Mouse (Mus musculus) neural tube, embryonic 12.5 days (tissue): ENCODE measurements at regions not wholly inside any gene's neighbourhood (a gene's known extent, or its start where the extent isn't known, plus 50 kb on each side); places are given as distances from the start of the nearest gene placed in this dataset.
A peak's percentile ranks its signal among the peaks of the same experiment; 100 is the strongest.

Source experiments
- ATAC-seq: fragments of 200-750 bp; cut with Nextera tagmentation; 2 replicates; pipeline ENCODE4 v1.8.0; 2017; ENCODE audit warnings: low read depth, mild to moderate bottlenecking, moderate TSS enrichment, moderate library complexity; ENCODE audit not compliant: low FRiP score
- H3K27ac ChIP-seq: fragments of 300-500 bp; sonication (generic); 2 replicates; pipeline ENCODE4 v1.5.1; 2016
- H3K27me3 ChIP-seq: fragments of 300-500 bp; sonication (generic); replicated peaks from 2 replicates; pipeline ENCODE4 v1.6.1; 2016; ENCODE audit warnings: mild to moderate bottlenecking
- H3K36me3 ChIP-seq: fragments of 300-500 bp; sonication (generic); 2 replicates; pipeline ENCODE4 v1.6.1; 2016; ENCODE audit warnings: mild to moderate bottlenecking
- H3K4me1 ChIP-seq: fragments of 300-500 bp; sonication (generic); 2 replicates; pipeline ENCODE4 v1.6.1; 2016
- H3K4me2 ChIP-seq: fragments of 300-500 bp; sonication (generic); replicated peaks from 2 replicates; pipeline ENCODE4 v1.6.1; 2016; ENCODE audit warnings: mild to moderate bottlenecking
- H3K4me3 ChIP-seq: fragments of 300-500 bp; sonication (generic); 2 replicates; pipeline ENCODE4 v1.5.1; 2016
- H3K9ac ChIP-seq: fragments of 300-500 bp; sonication (generic); 2 replicates; pipeline ENCODE4 v1.6.1; 2016; ENCODE audit warnings: mild to moderate bottlenecking
- H3K9me3 ChIP-seq: fragments of 300-500 bp; sonication (generic); 2 replicates; pipeline ENCODE4 v1.6.1; 2016; ENCODE audit warnings: mild to moderate bottlenecking
- WGBS: fragments of 180-500 bp; shearing (Covaris S2); methylation state at CpG from one replicate; pipeline ENCODE4 v1.1.7; 2016; 5-methylcytosine and 5-hydroxymethylcytosine counted together

- no peaks in the 10 kb centered on the region for H3K9me3 ChIP-seq
- H3K9ac ChIP-seq: no peak overlapping the region
- H3K4me3 ChIP-seq: no peak overlapping the region
- no peak overlapping the region for H3K27ac ChIP-seq
- no peaks in the 10 kb centered on the region for H3K27me3 ChIP-seq
- H3K36me3 ChIP-seq: no peaks in the 10 kb centered on the region
- H3K4me2 ChIP-seq: no peak overlapping the region
- ATAC-seq: no peak
- no peaks in the 10 kb centered on the region for H3K4me1 ChIP-seq
These were observed 54.8 kb upstream of the Scel start for GRCm38 (mm10) chr14:103458340-103458739.

GRCm38 (mm10) chr14:103456106-103456505 is 57.0 kb upstream of the Scel start:
- H3K27ac ChIP-seq: no peak overlapping the region
- H3K9ac ChIP-seq: no peak overlapping the region
- WGBS: 95% methylated on average over 1 of the region's 1 CpGs
- no peaks in the 10 kb centered on the region for H3K27me3 ChIP-seq
- H3K9me3 ChIP-seq: no peaks in the 10 kb centered on the region
- no peak for ATAC-seq
- no peak overlapping the region for H3K4me3 ChIP-seq
- no peaks in the 10 kb centered on the region for H3K36me3 ChIP-seq
- no peaks in the 10 kb centered on the region for H3K4me1 ChIP-seq
- H3K4me2 ChIP-seq: no peak overlapping the region

GRCm38 (mm10) chr14:103450756-103451155 is 62.4 kb upstream of the Scel start:
- no peak overlapping the region for H3K4me2 ChIP-seq
- ATAC-seq: no peak
- 94% methylated on average over 6 of the region's 6 CpGs for WGBS
- H3K27me3 ChIP-seq: no peaks in the 10 kb centered on the region
- H3K27ac ChIP-seq: no peak overlapping the region
- H3K4me3 ChIP-seq: no peak overlapping the region
- no peaks in the 10 kb centered on the region for H3K9me3 ChIP-seq
- H3K9ac ChIP-seq: no peak overlapping the region
- H3K4me1 ChIP-seq: no peaks in the 10 kb centered on the region
- no peaks in the 10 kb centered on the region for H3K36me3 ChIP-seq

GRCm38 (mm10) chr14:103449447-103449846 is 63.7 kb upstream of the Scel start:
- Histone ChIP-seq H3K9me3 (no peaks in the 10 kb centered on the region), H3K27ac (no peak overlapping the region), H3K4me1 (no peaks in the 10 kb centered on the region), H3K4me2 (no peak overlapping the region), H3K27me3 (no peaks in the 10 kb centered on the region), H3K36me3 (no peaks in the 10 kb centered on the region), H3K4me3 (no peak overlapping the region), H3K9ac (no peak overlapping the region)
- 59% methylated on average over 5 of the region's 5 CpGs for WGBS
- ATAC-seq: peak; percentile 34; the same call in 1 of the 2 replicates

GRCm38 (mm10) chr14:103449033-103449432 is 64.1 kb upstream of the Scel start:
- Histone ChIP-seq H3K4me1 (no peaks in the 10 kb centered on the region), H3K9me3 (no peaks in the 10 kb centered on the region), H3K4me3 (no peak overlapping the region), H3K9ac (no peak overlapping the region), H3K27ac (no peak overlapping the region), H3K36me3 (no peaks in the 10 kb centered on the region), H3K4me2 (no peak overlapping the region), H3K27me3 (no peaks in the 10 kb centered on the region)
- no peak; the same call in 1 of the 2 replicates for ATAC-seq
- 51% methylated on average over 7 of the region's 7 CpGs for WGBS

- H3K9me3 ChIP-seq: no peaks in the 10 kb centered on the region
- H3K4me3 ChIP-seq: no peak overlapping the region
- 43% methylated on average over 2 of the region's 2 CpGs for WGBS
- no peaks in the 10 kb centered on the region for H3K27me3 ChIP-seq
- H3K4me2 ChIP-seq: no peak overlapping the region
- no peaks in the 10 kb centered on the region for H3K4me1 ChIP-seq
- H3K27ac ChIP-seq: no peak overlapping the region
- no peak overlapping the region for H3K9ac ChIP-seq
- ATAC-seq: no peak
- no peaks in the 10 kb centered on the region for H3K36me3 ChIP-seq
These were observed 66.5 kb upstream of the Scel start for GRCm38 (mm10) chr14:103446671-103447070.

GRCm38 (mm10) chr14:103441454-103442065 is 71.6 kb upstream of the Scel start:
- ATAC-seq: no peak
- Histone ChIP-seq H3K4me3 (no peak overlapping the region), H3K9me3 (no peaks in the 10 kb centered on the region), H3K4me1 (no peaks in the 10 kb centered on the region), H3K27me3 (no peaks in the 10 kb centered on the region), H3K4me2 (no peak overlapping the region), H3K9ac (no peak overlapping the region), H3K36me3 (no peaks in the 10 kb centered on the region), H3K27ac (no peak overlapping the region)
- WGBS: 77% methylated on average over 15 of the region's 15 CpGs

DNA sequence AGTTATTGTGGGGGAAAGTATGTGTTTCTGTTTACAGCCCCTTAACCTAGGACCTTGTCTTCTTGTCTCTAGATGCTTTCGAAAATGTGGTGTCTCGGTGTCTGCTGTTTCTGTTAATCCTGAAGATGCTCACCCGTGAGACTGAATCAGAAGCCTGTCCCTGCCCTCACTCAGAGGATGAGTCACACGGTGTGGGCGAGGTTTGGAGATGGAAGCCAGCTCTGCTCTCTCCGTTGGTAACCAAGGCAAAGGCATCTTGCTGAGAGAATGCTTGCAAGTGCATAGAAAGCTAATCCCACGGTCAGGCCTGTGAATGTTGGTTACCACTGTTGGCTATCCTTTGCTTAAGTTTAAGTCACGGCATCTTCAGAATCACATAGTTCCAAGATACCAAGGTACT is 72.9 kb upstream of the Scel start:
- no peaks in the 10 kb centered on the region for H3K9me3 ChIP-seq
- H3K27ac ChIP-seq: no peak overlapping the region
- ATAC-seq: no peak
- no peak overlapping the region for H3K4me3 ChIP-seq
- H3K4me1 ChIP-seq: no peaks in the 10 kb centered on the region
- no peaks in the 10 kb centered on the region for H3K36me3 ChIP-seq
- no peaks in the 10 kb centered on the region for H3K27me3 ChIP-seq
- no peak overlapping the region for H3K4me2 ChIP-seq
- no peak overlapping the region for H3K9ac ChIP-seq
- WGBS: 70% methylated on average over 8 of the region's 8 CpGs

DNA sequence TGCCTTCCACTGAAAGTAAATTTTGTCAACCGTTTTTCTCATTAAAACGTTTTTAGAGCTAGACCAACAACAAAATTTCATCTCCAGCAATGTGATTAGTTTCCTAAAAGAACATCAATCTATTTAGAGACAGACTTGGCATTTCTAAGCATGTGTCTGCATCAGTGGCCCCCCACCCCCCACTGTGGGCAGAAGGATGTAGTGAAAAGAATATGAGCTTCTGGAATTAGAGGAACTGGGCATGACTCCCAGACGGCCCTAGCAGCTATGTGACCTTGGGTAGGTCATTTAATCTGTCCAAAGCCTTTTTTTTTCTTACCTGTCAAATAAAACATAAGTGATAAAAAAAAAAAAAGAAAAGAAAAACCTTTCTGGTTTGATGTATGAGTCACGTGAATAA is 78.9 kb upstream of the Scel start:
- H3K9ac ChIP-seq: no peak overlapping the region
- H3K36me3 ChIP-seq: no peaks in the 10 kb centered on the region
- H3K4me1 ChIP-seq: no peaks in the 10 kb centered on the region
- no peak overlapping the region for H3K4me2 ChIP-seq
- ATAC-seq: no peak
- no peaks in the 10 kb centered on the region for H3K27me3 ChIP-seq
- H3K27ac ChIP-seq: no peak overlapping the region
- no peak overlapping the region for H3K4me3 ChIP-seq
- whole genome bisulfite sequencing: 69% methylated on average over 4 of the region's 4 CpGs
- H3K9me3 ChIP-seq: no peaks in the 10 kb centered on the region

GRCm38 (mm10) chr14:103433106-103433505 is 80.0 kb upstream of the Scel start:
- Histone ChIP-seq H3K9me3 (no peaks in the 10 kb centered on the region), H3K4me3 (no peak overlapping the region), H3K36me3 (no peaks in the 10 kb centered on the region), H3K9ac (no peak overlapping the region), H3K27ac (no peak overlapping the region), H3K4me2 (no peak overlapping the region), H3K4me1 (no peaks in the 10 kb centered on the region), H3K27me3 (no peaks in the 10 kb centered on the region)
- 89% methylated on average over 3 of the region's 3 CpGs for WGBS
- ATAC-seq: no peak

- no peak overlapping the region for H3K9ac ChIP-seq
- ATAC-seq: no peak
- no peak overlapping the region for H3K4me2 ChIP-seq
- H3K27ac ChIP-seq: no peak overlapping the region
- no peak overlapping the region for H3K4me3 ChIP-seq
- no peaks in the 10 kb centered on the region for H3K9me3 ChIP-seq
- H3K27me3 ChIP-seq: no peaks in the 10 kb centered on the region
- H3K4me1 ChIP-seq: no peaks in the 10 kb centered on the region
- WGBS: 92% methylated on average over 2 of the region's 2 CpGs
- no peaks in the 10 kb centered on the region for H3K36me3 ChIP-seq
These were observed 81.3 kb upstream of the Mycbp2 start for GRCm38 (mm10) chr14:103427873-103428272.

DNA sequence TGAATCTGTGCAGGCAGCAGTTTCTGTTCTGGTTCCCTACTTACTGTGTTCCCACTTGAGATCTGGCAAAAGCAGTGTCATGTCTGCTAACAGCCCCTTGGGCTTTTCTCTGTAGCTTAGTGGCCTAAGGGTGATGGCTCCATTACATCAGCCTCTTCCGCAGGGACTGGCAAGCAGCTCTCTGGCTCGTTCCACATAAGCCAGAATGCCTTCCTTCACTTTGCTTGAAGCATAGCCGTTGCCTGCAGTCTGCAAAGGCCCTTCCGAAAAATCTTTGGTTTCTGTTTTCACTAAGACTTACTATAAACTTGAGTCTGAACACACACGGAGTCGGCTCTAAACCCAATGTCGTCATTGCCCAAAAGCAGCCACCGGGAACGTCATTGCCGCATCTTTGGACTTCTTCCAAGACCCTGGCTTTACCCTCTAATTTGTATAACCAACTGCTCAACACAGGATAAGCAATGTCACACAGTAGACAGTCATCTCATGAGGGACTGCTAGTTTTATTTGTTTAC is 74.8 kb upstream of the Mycbp2 start:
- Histone ChIP-seq H3K27me3 (no peaks in the 10 kb centered on the region), H3K4me1 (no peaks in the 10 kb centered on the region; the same call in 1 of the 2 replicates), H3K36me3 (no peaks in the 10 kb centered on the region), H3K9ac (no peak overlapping the region), H3K27ac (no peak overlapping the region), H3K4me3 (no peak overlapping the region), H3K4me2 (no peak overlapping the region), H3K9me3 (no peaks in the 10 kb centered on the region)
- no peak for ATAC-seq
- 84% methylated on average over 10 of the region's 10 CpGs for WGBS
